Mouse (Mus musculus): ENCODE measurements at regions not wholly inside any gene's neighbourhood (a gene's known extent, or its start where the extent isn't known, plus 50 kb on each side); places are given as distances from the start of the nearest gene placed in this dataset.

DNA sequence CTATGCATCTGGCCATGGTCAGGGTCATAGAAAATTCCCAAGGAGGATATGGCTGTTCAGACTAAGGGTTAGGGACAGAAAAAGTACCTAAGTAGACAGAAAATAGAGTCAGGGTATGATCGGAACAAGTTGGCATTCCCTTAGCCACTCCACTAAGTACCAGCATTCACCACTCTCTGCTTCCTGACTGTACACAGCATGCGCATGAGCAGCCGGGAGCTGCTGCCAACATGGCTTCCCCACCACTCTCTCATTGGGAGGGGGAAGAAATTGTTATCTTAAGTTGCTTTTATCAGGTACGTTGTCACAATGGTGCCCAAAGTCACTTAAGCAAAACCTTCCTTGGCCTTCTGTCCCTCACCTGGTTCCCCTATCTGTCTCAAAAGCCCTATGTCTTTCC is 282.0 kb upstream of the Hs6st1 start:
- in situ Hi-C loops (cut with MboI): no loop called here

GRCm38 (mm10) chr1:35786668-35787213 is 281.5 kb upstream of the Hs6st1 start:
- in situ Hi-C loops (cut with MboI): no loop called here

DNA sequence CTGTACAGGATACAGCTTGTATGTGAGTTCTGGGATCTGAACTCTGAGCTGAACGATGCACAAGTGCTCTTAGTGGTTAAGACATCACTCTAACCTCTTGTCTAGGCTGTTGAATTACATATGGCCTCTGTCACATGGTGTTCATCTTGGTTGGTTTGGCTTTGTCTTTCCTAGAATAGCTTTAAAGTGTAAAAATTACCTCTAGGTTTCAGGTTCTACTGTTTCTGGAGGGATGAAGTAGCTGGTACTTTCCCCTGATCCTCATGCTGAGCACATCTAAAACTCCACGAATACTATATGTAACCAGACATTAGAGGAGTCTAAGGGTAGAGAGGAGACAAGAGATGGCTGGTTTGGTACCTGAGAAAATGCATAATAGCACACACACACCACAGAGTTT is 271.1 kb upstream of the Hs6st1 start:
- in situ Hi-C loops (cut with MboI): no loop called here

DNA sequence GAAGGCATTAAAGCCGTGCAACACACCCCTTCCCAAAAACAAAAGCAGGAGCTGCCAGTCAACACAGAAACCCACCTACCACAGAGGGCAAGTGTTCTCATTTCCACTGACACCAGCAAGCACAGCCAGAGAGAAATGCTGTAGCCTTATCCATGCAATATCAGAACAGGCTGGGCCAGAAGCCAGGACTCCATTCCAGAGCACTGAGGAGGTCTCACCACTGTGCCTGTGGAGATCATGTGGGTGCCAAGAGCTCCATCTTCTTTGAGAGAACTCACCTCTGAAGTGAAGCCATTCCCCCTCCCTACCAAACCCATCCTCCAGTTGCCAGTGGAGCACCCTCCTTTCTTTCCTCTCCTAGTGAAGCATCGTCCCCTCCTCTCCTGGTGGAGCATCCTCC is 270.7 kb upstream of the Hs6st1 start:
- in situ Hi-C loops (cut with MboI): no loop called here

DNA sequence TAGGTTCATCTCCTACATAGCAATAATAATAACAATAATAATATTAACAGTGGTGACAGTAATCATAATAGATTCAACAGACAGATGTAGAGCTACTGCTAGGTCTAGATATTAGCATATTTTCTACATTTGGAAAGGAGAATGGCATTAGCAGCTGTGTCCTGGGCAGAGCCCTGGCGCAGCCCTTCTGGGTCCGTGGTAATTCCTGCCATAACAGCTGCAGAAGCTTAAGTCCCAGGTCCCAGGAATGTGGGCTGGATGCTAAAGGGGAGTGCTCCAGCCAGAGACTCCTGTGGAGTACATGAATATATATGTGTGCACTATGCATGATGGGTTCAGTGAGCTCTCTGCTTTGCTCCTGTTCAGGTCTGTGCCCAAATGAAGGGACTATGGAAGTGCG is 262.7 kb upstream of the Hs6st1 start:
- in situ Hi-C loops (cut with MboI): no loop called here

DNA sequence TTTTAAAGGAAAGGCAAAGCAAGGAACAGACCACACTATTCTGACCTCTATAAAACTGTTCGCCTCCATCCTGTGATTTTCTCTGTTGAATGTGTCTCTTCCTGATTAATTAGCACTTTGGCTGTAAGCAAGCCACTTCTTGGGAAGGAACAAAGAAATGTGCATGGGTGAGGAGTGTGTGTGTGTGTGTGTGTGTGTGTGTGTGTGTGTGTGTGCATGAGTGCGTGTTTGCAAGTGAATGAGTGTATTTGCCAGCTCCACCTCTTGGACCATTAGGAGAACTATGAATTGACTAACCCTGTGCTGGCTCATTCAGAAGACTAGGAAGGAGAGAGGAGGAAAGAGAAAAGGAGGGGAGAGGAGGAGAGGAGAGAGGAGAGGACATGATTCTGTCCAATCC is 261.9 kb upstream of the Hs6st1 start:
- in situ Hi-C loops (cut with MboI): no loop called here

DNA sequence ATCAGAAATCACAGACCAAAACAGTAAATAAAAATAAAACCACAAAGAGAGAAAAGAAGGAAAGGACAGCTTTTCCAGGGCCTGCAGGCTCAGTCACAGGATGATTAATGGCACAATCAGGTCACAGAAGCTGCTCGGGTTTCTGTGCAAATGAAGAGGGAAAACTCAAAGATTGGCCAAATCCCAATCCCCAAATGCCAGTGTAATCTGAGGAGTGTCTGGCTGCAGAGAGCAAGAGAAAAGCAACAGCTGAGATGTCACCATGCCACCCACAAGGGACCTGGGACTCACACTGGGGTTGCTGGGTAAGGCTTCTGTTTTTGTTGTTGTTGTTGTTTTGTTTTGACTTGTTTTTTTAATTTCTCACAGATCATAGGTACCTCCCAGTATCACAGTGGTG is 261.5 kb upstream of the Hs6st1 start:
- in situ Hi-C loops (cut with MboI): no loop called here

DNA sequence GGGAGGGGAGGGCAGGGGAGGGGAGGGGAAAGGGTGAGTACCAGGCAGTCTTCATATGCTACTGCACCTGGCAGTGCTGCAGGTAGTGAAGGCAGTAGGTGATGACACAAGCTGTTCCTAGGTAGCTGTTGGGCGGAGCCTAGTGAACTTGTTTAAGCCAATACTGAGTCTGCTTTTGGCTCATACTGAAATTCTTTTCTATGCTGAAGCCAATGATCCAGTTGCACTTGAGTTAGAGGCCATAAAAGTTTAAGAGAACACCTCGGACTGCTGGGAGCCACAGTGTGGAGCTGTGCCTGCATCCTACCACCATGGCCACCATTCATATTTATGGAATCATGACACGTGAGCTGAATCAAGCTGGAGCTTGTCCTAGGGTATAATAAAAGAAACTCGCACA is 259.3 kb upstream of the Hs6st1 start:
- in situ Hi-C loops (cut with MboI): no loop called here

- in situ Hi-C loops (cut with MboI): no loop called here
Observed at GRCm38 (mm10) chr1:35809341-35809740, 258.9 kb upstream of the Hs6st1 start.

- in situ Hi-C loops (cut with MboI): no loop called here
Observed at GRCm38 (mm10) chr1:35810571-35811342, 257.4 kb upstream of the Hs6st1 start.

DNA sequence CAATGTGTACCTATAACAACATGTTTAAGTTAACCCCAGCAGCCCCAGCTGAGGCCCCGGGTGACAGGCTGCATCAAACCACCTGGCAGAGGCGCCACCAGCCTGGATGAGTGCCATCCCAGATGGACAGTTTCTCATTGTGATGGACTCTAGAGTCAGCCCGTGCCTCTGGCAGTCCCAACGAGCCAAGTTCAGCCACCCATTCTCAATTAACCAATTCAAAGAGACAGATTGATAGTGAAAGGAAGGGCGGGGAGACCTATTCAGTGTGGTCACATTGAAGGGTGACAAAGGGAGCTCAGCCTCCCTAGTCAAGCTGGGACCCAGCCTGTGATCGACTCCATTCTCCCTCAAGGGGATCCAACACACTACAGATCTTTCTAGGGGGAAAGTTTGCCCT is 256.8 kb upstream of the Hs6st1 start:
- in situ Hi-C loops (cut with MboI): no loop called here

- in situ Hi-C loops (cut with MboI): no loop called here
Observed at GRCm38 (mm10) chr1:35811795-35812194, 256.4 kb upstream of the Hs6st1 start.

GRCm38 (mm10) chr1:35813625-35814024 is 254.6 kb upstream of the Hs6st1 start:
- in situ Hi-C loops (cut with MboI): no loop called here

DNA sequence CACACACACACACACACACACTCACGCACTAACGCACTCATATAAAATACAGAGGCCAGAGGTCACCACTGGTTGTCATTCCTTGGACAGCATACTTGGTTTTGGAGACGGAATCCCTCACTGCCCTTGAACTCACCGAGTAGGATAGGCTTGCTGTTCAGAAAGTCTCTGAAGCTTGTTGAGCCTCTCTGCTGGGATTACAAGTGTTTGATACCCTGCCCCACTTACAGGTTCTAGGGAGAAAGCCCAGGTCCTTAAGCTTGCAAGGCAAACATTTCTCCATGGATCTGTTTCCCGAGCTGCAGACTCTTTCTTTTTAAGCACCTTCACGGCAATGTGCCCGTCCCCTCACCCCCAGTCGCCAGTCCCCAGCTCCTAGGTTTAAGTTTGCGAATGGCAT is 254.0 kb upstream of the Hs6st1 start:
- in situ Hi-C loops (cut with MboI): no loop called here

- in situ Hi-C loops (cut with MboI): no loop called here
Observed at GRCm38 (mm10) chr1:35814751-35815150, 253.4 kb upstream of the Hs6st1 start.

DNA sequence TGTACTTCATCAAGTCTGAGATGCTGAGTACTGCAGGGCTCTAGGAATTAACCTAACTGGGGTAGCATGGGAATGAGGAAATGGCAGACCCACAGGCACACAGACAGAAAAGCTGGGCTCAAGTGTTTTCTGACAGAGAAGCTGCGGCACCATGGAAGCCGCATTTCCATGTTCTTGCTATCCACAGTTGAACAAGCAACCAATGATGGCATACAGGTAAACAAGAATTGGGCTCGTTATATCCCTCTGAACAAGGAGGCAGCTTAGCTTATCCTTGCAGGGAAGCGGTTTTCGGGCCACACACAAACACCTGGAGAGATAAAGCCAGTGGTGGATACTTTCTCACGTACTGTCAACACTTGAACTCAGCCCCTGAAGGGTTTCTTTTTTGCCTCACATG is 246.4 kb upstream of the Hs6st1 start:
- in situ Hi-C loops (cut with MboI): no loop called here

DNA sequence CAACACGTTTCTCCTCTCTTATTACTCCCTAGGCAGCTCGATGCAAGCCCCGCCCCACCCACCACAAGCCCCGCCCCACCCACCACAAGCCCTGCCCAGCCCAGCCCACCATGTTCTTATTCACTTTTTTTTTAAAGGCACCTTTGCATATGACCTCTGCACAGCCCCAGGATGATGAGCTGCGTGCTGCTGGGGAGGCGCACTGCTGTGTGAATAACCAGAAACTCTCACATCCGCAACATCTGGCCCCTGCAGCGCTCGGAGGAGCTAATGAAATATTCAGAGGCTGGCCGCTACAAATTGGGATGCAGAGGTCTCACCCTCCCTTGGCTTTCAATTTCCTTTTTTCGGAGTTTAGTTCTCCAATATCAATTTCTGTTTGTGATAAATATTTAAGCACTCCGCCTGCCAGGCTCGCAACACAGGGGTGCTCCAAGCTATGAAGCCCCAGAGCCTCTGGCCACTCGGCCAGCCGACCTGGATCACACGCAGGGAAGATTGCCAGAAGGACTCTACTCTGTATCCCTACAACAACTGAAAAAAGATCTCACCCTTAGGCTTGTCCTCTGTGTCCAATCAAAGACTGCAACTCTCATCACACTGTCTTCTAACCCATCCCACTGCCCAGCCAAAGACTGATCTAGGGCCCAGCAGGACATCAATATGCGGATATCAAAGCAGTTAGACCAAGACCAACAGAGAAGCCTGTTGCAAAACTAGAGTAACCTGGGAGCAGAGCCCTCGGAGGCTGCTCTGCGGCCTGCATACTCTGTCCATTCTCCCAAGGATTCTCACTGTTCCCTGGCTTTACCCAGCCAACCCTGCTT is 245.6 kb upstream of the Hs6st1 start:
- in situ Hi-C loops (cut with MboI): no loop called here

DNA sequence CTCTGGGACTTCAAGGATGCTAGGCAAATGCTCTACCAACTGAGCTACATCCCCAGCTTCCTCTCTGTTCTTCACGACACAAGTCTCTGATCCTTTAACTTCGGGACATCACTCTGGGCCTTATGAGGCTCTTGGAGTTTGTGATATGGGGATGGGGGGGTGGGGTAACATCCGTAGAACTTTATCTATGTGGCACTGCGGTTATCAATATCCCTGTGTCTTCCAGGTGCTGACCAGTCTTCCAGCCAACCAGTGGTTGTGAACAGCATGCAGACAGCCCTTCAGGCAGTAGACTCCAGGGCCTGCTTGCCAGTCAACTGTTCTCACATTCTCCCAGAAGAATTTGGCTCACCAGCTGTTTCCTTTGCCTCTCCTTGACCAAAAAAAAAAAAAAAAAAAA is 244.7 kb upstream of the Hs6st1 start:
- in situ Hi-C loops (cut with MboI): no loop called here

- in situ Hi-C loops (cut with MboI): no loop called here
Observed at GRCm38 (mm10) chr1:35823981-35824880, 244.0 kb upstream of the Hs6st1 start.

DNA sequence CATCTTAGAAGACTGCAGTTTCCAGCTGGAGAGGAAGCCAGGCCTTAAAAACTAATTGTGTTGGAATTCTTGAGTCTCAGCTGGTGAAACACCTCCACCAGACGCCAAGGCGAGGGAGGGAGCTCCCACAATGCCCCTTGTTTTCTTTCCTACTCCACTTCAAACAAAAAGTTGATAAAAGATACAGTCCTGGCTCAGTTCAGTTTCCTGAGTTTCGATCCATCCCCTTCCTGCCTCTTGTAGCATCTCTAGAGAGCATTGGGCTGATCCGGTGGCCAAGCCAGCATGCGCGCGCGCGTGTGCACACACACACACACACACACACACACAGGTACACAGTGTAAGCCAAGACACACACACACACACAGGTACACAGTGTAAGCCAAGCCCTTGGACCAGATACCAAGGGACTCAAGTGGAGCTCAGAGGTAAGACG is 242.7 kb upstream of the Hs6st1 start:
- in situ Hi-C loops (cut with MboI): no loop called here

DNA sequence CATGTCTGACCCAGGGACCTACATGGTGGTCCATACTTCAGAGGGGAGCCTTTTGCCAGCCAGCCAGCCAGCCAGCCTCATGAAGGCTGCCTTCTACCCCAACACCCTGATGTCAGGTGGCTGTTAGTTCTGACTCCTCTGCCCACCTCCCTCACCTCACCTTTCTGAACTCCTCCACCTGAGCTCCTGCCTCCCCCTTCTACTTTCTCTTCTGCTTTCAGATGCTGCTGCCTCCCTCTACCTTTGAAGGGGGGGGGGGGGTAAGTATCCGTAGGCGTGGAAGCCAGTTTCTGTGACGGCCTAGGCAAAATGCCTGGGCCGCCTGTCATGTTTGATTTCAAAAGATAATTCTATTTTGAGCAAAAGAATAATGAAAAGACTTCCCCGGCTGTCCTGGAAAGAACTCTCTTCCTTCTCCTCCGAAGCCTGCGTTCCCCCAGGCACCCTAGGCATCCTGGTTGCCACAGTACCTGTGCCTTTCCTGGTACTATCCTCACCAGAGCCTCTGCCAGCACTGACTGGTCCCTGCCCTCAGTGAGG is 241.6 kb upstream of the Hs6st1 start:
- in situ Hi-C loops (cut with MboI): no loop called here

DNA sequence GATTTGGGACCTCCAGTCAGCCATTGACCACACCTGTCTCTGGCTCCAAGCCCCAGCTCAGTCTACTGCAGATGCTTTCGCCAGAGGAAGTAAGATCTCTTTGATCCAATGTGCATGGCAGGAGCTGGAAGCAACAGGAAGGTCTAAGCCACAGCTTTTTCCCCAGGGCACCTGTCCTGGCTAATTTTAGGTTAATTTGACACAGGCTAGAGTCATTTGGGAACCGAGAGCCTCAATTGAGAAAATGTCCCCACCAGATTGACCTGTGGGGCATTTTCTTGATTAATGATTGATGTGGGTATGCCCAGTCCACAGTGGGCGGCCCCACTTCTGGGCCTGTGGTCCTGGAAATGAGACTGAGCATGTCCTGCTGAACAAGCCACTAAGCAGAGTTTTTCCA is 240.7 kb upstream of the Hs6st1 start:
- in situ Hi-C loops (cut with MboI): no loop called here
